Comparison of ENCODE assay signal across 17 mouse cellular contexts in the genomic region with DNA sequence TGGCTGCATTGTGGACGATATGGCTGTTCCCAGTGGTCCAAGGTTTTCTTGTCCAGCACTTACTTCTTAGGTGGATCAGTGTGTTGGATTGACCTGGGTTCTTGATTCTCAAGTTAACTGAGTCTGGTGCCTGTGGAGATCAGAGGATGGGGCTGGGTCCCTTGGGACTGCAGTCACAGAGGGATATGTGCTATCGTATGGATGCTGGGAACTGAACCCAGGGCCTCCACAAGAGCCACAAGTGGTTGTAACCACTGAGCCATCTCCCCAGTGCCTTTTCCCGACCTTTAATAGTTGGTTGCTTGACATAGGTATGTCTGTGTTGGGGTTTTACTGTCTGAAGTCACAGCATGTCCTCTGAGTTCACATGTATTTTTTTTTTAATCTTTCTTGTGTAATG.
"Had no signal": no experiment of that assay in that cellular context is flagged by ENCODE, and none has a peak within 500 bp of the region (broad histone marks: within the 10 kb centered on the region; RNA-seq: fewer than 3 reads in every experiment).

No protein-coding gene starts in this region.

- H3K27me3 ChIP-seq: intestine, embryonic 15.5 days; limb, embryonic 13.5 days; liver, embryonic 13.5 days; midbrain, embryonic 13.5 days; neural tube, embryonic 12.5 days; stomach, embryonic 15.5 days had no signal

- H3K36me3 ChIP-seq: intestine, embryonic 15.5 days had no signal

- ATAC-seq: intestine, embryonic 15.5 days; lung, postnatal 0 days; midbrain, embryonic 13.5 days had no signal

- H3K27ac ChIP-seq: intestine, embryonic 15.5 days; limb, embryonic 13.5 days; midbrain, embryonic 13.5 days; neural tube, embryonic 12.5 days had no signal

- H3K4me3 ChIP-seq: intestine, embryonic 15.5 days; limb, embryonic 13.5 days; liver, embryonic 13.5 days; midbrain, embryonic 13.5 days; neural tube, embryonic 12.5 days; stomach, embryonic 15.5 days had no signal

- H3K4me2 ChIP-seq: intestine, embryonic 15.5 days; limb, embryonic 13.5 days; midbrain, embryonic 13.5 days; neural tube, embryonic 12.5 days; stomach, embryonic 15.5 days had no signal

- H3K9me3 ChIP-seq: intestine, embryonic 15.5 days; limb, embryonic 13.5 days; liver, embryonic 13.5 days; midbrain, embryonic 13.5 days; neural tube, embryonic 12.5 days; stomach, embryonic 15.5 days had no signal

- DNase-seq: kidney, adult 18-20 months; kidney, postnatal 10 days; kidney, postnatal 4 days; layer of hippocampus, adult 9-11 months; layer of hippocampus, postnatal 36 days; left cerebral cortex, postnatal 4 days; liver, embryonic 13.5 days; lung, adult 2 months; lung, postnatal 36 days; thymus, adult 2 months; thymus, postnatal 25 days had no signal

- H3K9ac ChIP-seq: intestine, embryonic 15.5 days; limb, embryonic 13.5 days; midbrain, embryonic 13.5 days; neural tube, embryonic 12.5 days; stomach, embryonic 15.5 days had no signal
